Mouse (Mus musculus): ENCODE measurements around the gene Trim8. TPM values are rescaled to one million over a fixed set of nuclear protein-coding genes. Genes with fewer than 3 reads are reported as not detected.

The Trim8 gene
- 50.4 and 55.7 TPM in 2 replicates for total RNA-seq (2023)

DNA sequence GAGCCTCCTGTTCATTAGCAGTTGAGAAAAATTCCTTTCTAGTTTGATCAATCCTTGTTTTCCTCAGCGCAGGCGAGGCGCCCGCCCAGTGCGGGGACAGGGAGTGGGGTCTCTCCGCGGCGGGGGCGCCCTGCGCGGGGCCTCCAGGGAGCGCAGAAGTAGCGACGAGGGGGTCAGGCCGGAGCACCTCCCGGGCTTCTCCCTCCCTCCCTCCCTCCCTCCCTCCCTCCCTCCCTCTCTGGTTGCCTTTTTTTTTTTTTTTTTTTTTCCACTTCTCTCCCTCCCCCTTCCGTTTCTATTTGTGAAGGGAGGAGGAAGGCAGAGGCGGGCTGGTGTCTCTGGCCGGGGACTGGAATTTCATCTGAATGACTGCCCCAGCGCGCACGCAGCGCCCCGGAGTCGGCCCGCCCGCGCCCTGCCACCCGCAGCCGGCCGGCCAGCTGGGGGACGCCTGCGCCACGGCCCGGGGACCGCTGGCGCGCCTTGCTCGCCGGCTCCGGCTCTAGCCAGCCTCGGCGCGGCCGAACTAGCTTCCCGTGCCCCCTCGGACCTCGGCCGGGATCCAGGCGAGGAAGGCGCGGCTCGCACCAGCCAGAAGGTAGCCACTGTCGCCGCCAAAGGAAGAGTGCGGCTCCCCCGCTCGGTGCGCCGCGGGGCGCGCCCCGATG is at the start of gene Trim8:
Trim8 (plus strand) TSS at position 302 of the 668 bp plus-strand sequence.

Other genes with a start within 250 kb of the Trim8 start
- 74.6 and 93.9 TPM in 2 replicates for gene Nfkb2, start 197.4 kb upstream of the Trim8 start, total RNA-seq (2023)
- 0.20 and 0.79 TPM in 2 replicates for gene Psd, start 174.5 kb upstream of the Trim8 start, total RNA-seq (2023)
- gene Fbxl15, start 173.5 kb upstream of the Trim8 start, total RNA-seq (2023): 2.2 and 5.7 TPM in 2 replicates
- 79.8 and 90.0 TPM in 2 replicates for gene Cuedc2, start 163.0 kb upstream of the Trim8 start, total RNA-seq (2023)
- 26.0 and 33.2 TPM in 2 replicates for gene Mfsd13a, start 160.6 kb upstream of the Trim8 start, total RNA-seq (2023)
- gene 2310034G01Rik, start 151.4 kb upstream of the Trim8 start, total RNA-seq (2023): 0.39 TPM in 1 of 2 replicates, not detected in the other
- 93.9 and 109 TPM in 2 replicates for gene Actr1a, start 106.0 kb upstream of the Trim8 start, total RNA-seq (2023)
- gene Sufu, start 104.8 kb upstream of the Trim8 start, total RNA-seq (2023): 7.1 and 9.5 TPM in 2 replicates
- gene Arl3, start 71.5 kb downstream of the Trim8 start, total RNA-seq (2023): 10.4 and 12.2 TPM in 2 replicates
- 8.5 and 8.7 TPM in 2 replicates for gene Sfxn2, start 71.7 kb downstream of the Trim8 start, total RNA-seq (2023)
- 69.1 and 102 TPM in 2 replicates for gene Wbp1l, start 97.4 kb downstream of the Trim8 start, total RNA-seq (2023)
- not detected in 2 replicates for gene Cyp17a1, start 171.5 kb downstream of the Trim8 start, total RNA-seq (2023)
- gene Borcs7, start 188.2 kb downstream of the Trim8 start, total RNA-seq (2023): 2.7 and 3.2 TPM in 2 replicates
- 16.8 TPM in 2 replicates for gene As3mt, start 205.8 kb downstream of the Trim8 start, total RNA-seq (2023)